Mouse (Mus musculus): ENCODE measurements at regions not wholly inside any gene's neighbourhood (a gene's known extent, or its start where the extent isn't known, plus 50 kb on each side); places are given as distances from the start of the nearest gene placed in this dataset.

GRCm38 (mm10) chr9:50395543-50395942, 50.8 kb upstream of the Rpl10-ps3 start:
- Histone ChIP-seq H3K9me3 (replicated peaks; ENCODE audit: control insufficient read depth, low read length, poor library complexity, severe bottlenecking) (no peaks in the 10 kb centered on the region), H3K4me2 (ENCODE audit: low read length) (no peak overlapping the region), H3K9ac (ENCODE audit: low read depth, low read length) (no peak overlapping the region), H3K27me3 (ENCODE audit: control insufficient read depth, insufficient read depth, low read depth, low read length) (no peaks in the 10 kb centered on the region), H3K4me1 (ENCODE audit: control insufficient read depth, insufficient read depth, low read length) (no peaks in the 10 kb centered on the region), H3K36me3 (ENCODE audit: control insufficient read depth, insufficient read depth, low read length) (no peaks in the 10 kb centered on the region), H3K27ac (ENCODE audit: low read length) (no peak overlapping the region), H3K4me3 (ENCODE audit: low read depth, low read length) (no peak overlapping the region)
- ATAC-seq: no peak
- 91% methylated on average over 3 of the region's 3 CpGs for WGBS

- 83% methylated on average over 7 of the region's 7 CpGs for WGBS
- no peak overlapping the region for H3K4me2 ChIP-seq (ENCODE audit: low read length)
These were observed 51.3 kb upstream of the Rpl10-ps3 start for GRCm38 (mm10) chr9:50396051-50396450.

GRCm38 (mm10) chr9:50408396-50408795, 63.6 kb upstream of the Rpl10-ps3 start:
- no peaks in the 10 kb centered on the region for H3K36me3 ChIP-seq (ENCODE audit: control insufficient read depth, insufficient read depth, low read length)
- no peaks in the 10 kb centered on the region for H3K4me1 ChIP-seq (ENCODE audit: control insufficient read depth, insufficient read depth, low read length)
- no peak overlapping the region for H3K4me3 ChIP-seq (ENCODE audit: low read depth, low read length)
- no peaks in the 10 kb centered on the region for H3K27me3 ChIP-seq (ENCODE audit: control insufficient read depth, insufficient read depth, low read depth, low read length)
- no peaks in the 10 kb centered on the region for H3K9me3 ChIP-seq (replicated peaks; ENCODE audit: control insufficient read depth, low read length, poor library complexity, severe bottlenecking)
- WGBS: 84% methylated on average over 4 of the region's 4 CpGs
- no peak overlapping the region for H3K9ac ChIP-seq (ENCODE audit: low read depth, low read length)
- H3K27ac ChIP-seq (ENCODE audit: low read length): no peak overlapping the region
- ATAC-seq: no peak
- H3K4me2 ChIP-seq (ENCODE audit: low read length): no peak overlapping the region

More at GRCm38 (mm10) chr9:50396051-50396450, 51.3 kb upstream of the Rpl10-ps3 start:
- no peak for ATAC-seq
- H3K4me3 ChIP-seq (ENCODE audit: low read depth, low read length): no peak overlapping the region
- H3K27ac ChIP-seq (ENCODE audit: low read length): no peak overlapping the region
- no peaks in the 10 kb centered on the region for H3K36me3 ChIP-seq (ENCODE audit: control insufficient read depth, insufficient read depth, low read length)
- no peaks in the 10 kb centered on the region for H3K4me1 ChIP-seq (ENCODE audit: control insufficient read depth, insufficient read depth, low read length)
- no peaks in the 10 kb centered on the region for H3K27me3 ChIP-seq (ENCODE audit: control insufficient read depth, insufficient read depth, low read depth, low read length)
- no peaks in the 10 kb centered on the region for H3K9me3 ChIP-seq (replicated peaks; ENCODE audit: control insufficient read depth, low read length, poor library complexity, severe bottlenecking)
- no peak overlapping the region for H3K9ac ChIP-seq (ENCODE audit: low read depth, low read length)

GRCm38 (mm10) chr9:50408845-50409244, 64.1 kb upstream of the Rpl10-ps3 start:
- H3K4me3 ChIP-seq (ENCODE audit: low read depth, low read length): no peak overlapping the region

GRCm38 (mm10) chr9:50412986-50413385, 68.2 kb upstream of the Rpl10-ps3 start:
- 79% methylated on average over 8 of the region's 8 CpGs for WGBS
- Histone ChIP-seq H3K27me3 (ENCODE audit: control insufficient read depth, insufficient read depth, low read depth, low read length) (no peaks in the 10 kb centered on the region), H3K4me2 (ENCODE audit: low read length) (no peak overlapping the region), H3K9ac (ENCODE audit: low read depth, low read length) (no peak overlapping the region), H3K36me3 (ENCODE audit: control insufficient read depth, insufficient read depth, low read length) (no peaks in the 10 kb centered on the region), H3K9me3 (replicated peaks; ENCODE audit: control insufficient read depth, low read length, poor library complexity, severe bottlenecking) (no peaks in the 10 kb centered on the region), H3K27ac (ENCODE audit: low read length) (no peak overlapping the region), H3K4me1 (ENCODE audit: control insufficient read depth, insufficient read depth, low read length) (no peaks in the 10 kb centered on the region), H3K4me3 (ENCODE audit: low read depth, low read length) (no peak overlapping the region)
- no peak for ATAC-seq

More at GRCm38 (mm10) chr9:50408845-50409244, 64.1 kb upstream of the Rpl10-ps3 start:
- H3K27me3 ChIP-seq (ENCODE audit: control insufficient read depth, insufficient read depth, low read depth, low read length): no peaks in the 10 kb centered on the region
- no peak for ATAC-seq
- no peak overlapping the region for H3K9ac ChIP-seq (ENCODE audit: low read depth, low read length)
- H3K27ac ChIP-seq (ENCODE audit: low read length): no peak overlapping the region
- H3K4me1 ChIP-seq (ENCODE audit: control insufficient read depth, insufficient read depth, low read length): no peaks in the 10 kb centered on the region
- WGBS: 56% methylated on average over 4 of the region's 4 CpGs
- no peaks in the 10 kb centered on the region for H3K9me3 ChIP-seq (replicated peaks; ENCODE audit: control insufficient read depth, low read length, poor library complexity, severe bottlenecking)
- no peak overlapping the region for H3K4me2 ChIP-seq (ENCODE audit: low read length)
- no peaks in the 10 kb centered on the region for H3K36me3 ChIP-seq (ENCODE audit: control insufficient read depth, insufficient read depth, low read length)

GRCm38 (mm10) chr9:50413514-50414335, 69.0 kb upstream of the Rpl10-ps3 start:
- Histone ChIP-seq H3K27me3 (ENCODE audit: control insufficient read depth, insufficient read depth, low read depth, low read length) (no peaks in the 10 kb centered on the region), H3K9ac (ENCODE audit: low read depth, low read length) (no peak overlapping the region), H3K27ac (ENCODE audit: low read length) (no peak overlapping the region), H3K9me3 (replicated peaks; ENCODE audit: control insufficient read depth, low read length, poor library complexity, severe bottlenecking) (no peaks in the 10 kb centered on the region), H3K36me3 (ENCODE audit: control insufficient read depth, insufficient read depth, low read length) (no peaks in the 10 kb centered on the region), H3K4me3 (ENCODE audit: low read depth, low read length) (no peak overlapping the region), H3K4me2 (ENCODE audit: low read length) (no peak overlapping the region), H3K4me1 (ENCODE audit: control insufficient read depth, insufficient read depth, low read length) (no peaks in the 10 kb centered on the region)
- ATAC-seq: no peak
- 90% methylated on average over 9 of the region's 9 CpGs for WGBS

- ATAC-seq: no peak
- Histone ChIP-seq H3K27me3 (ENCODE audit: control insufficient read depth, insufficient read depth, low read depth, low read length) (no peaks in the 10 kb centered on the region), H3K9ac (ENCODE audit: low read depth, low read length) (no peak overlapping the region), H3K4me2 (ENCODE audit: low read length) (no peak overlapping the region), H3K4me1 (ENCODE audit: control insufficient read depth, insufficient read depth, low read length) (no peaks in the 10 kb centered on the region), H3K4me3 (ENCODE audit: low read depth, low read length) (no peak overlapping the region), H3K27ac (ENCODE audit: low read length) (no peak overlapping the region), H3K9me3 (replicated peaks; ENCODE audit: control insufficient read depth, low read length, poor library complexity, severe bottlenecking) (no peaks in the 10 kb centered on the region), H3K36me3 (ENCODE audit: control insufficient read depth, insufficient read depth, low read length) (no peaks in the 10 kb centered on the region)
- WGBS: 46% methylated on average over 6 of the region's 6 CpGs
These were observed 70.1 kb upstream of the Rpl10-ps3 start for GRCm38 (mm10) chr9:50414796-50415340.

- no peak for ATAC-seq
- 80% methylated on average over 3 of the region's 3 CpGs for WGBS
These were observed 71.9 kb upstream of the Rpl10-ps3 start for GRCm38 (mm10) chr9:50416677-50417076.

GRCm38 (mm10) chr9:50421061-50421460, 73.3 kb upstream of the Plet1 start:
- no peak for ATAC-seq
- no peaks in the 10 kb centered on the region for H3K4me1 ChIP-seq (ENCODE audit: control insufficient read depth, insufficient read depth, low read length)
- 96% methylated on average over 2 of the region's 2 CpGs for WGBS

More at GRCm38 (mm10) chr9:50416677-50417076, 71.9 kb upstream of the Rpl10-ps3 start:
- no peak overlapping the region for H3K9ac ChIP-seq (ENCODE audit: low read depth, low read length)
- no peaks in the 10 kb centered on the region for H3K4me1 ChIP-seq (ENCODE audit: control insufficient read depth, insufficient read depth, low read length)
- H3K36me3 ChIP-seq (ENCODE audit: control insufficient read depth, insufficient read depth, low read length): no peaks in the 10 kb centered on the region
- no peaks in the 10 kb centered on the region for H3K27me3 ChIP-seq (ENCODE audit: control insufficient read depth, insufficient read depth, low read depth, low read length)
- no peak overlapping the region for H3K27ac ChIP-seq (ENCODE audit: low read length)
- no peak overlapping the region for H3K4me2 ChIP-seq (ENCODE audit: low read length)
- no peaks in the 10 kb centered on the region for H3K9me3 ChIP-seq (replicated peaks; ENCODE audit: control insufficient read depth, low read length, poor library complexity, severe bottlenecking)
- no peak overlapping the region for H3K4me3 ChIP-seq (ENCODE audit: low read depth, low read length)

More at GRCm38 (mm10) chr9:50421061-50421460, 73.3 kb upstream of the Plet1 start:
- Histone ChIP-seq H3K9ac (ENCODE audit: low read depth, low read length) (no peak overlapping the region), H3K4me3 (ENCODE audit: low read depth, low read length) (no peak overlapping the region), H3K36me3 (ENCODE audit: control insufficient read depth, insufficient read depth, low read length) (no peaks in the 10 kb centered on the region), H3K27ac (ENCODE audit: low read length) (no peak overlapping the region), H3K9me3 (replicated peaks; ENCODE audit: control insufficient read depth, low read length, poor library complexity, severe bottlenecking) (no peaks in the 10 kb centered on the region), H3K4me2 (ENCODE audit: low read length) (no peak overlapping the region), H3K27me3 (ENCODE audit: control insufficient read depth, insufficient read depth, low read depth, low read length) (no peaks in the 10 kb centered on the region)
